Mouse (Mus musculus) cerebellum, postnatal 36 days (tissue): ENCODE data around the gene T.
"Not testable (repeated sequence)": the region's sequence is repeated elsewhere in the genome, so short reads cannot be mapped to it uniquely, and the experiment has no call there.

Source experiments
- DNase-seq, 2 experiments: peaks; one replicate each; pipeline ENCODE4 v3.0.0; 2021 to 2022; ENCODE audit warnings: mixed read lengths in 2 of 2

The T gene

DNA sequence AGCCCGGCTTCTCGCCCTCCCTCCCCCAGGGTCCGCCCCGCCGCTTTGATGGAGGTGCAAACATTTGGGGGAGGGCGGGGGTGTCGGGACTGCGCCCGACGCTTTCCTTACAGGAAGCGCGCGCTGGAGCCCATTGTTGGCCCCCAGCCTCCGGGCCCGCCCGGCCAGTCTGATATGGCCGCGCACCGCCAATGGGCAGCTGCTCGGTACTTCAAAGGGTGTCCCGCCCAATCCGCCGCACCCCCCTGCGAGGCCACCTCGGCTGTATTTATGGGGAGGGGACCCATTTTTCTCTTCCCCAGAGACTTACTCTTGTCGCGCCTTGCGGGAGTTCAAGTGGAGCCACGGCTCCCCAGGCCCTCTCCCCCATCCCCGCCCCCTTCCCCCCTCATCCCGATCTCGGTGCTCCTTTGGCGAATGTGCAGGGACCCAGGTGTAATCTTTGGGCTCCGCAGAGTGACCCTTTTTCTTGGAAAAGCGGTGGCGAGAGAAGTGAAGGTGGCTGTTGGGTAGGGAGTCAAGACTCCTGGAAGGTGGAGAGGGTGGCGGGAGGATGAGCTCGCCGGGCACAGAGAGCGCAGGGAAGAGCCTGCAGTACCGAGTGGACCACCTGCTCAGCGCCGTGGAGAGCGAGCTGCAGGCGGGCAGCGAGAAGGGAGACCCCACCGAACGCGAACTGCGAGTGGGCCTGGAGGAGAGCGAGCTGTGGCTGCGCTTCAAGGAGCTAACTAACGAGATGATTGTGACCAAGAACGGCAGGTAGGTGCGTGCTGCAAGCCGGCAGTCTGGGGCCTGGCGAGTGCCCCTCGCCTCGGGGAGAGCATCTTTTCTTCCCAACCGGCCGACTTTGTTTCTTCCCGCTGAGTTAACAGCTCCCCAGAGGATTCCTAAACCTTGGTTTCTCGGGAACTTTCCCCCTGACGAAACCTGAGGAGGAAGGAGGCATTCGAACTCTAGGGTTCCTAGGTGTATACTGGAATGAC is at the start of gene T:
TSS of gene T (plus strand) at position 446 of the 983 bp plus-strand sequence.
- no peak for DNase-seq

- DNase-seq: no peak
These were observed 48.8 kb upstream of the T start for GRCm38 (mm10) chr17:8385441-8385840.

GRCm38 (mm10) chr17:8388463-8388862 is 45.8 kb upstream of the T start:
- DNase-seq: peak; percentile 48 to 51

GRCm38 (mm10) chr17:8388990-8389789 is 45.0 kb upstream of the T start:
- no peak for DNase-seq

- no peak for DNase-seq
These were observed 44.5 kb upstream of the T start for GRCm38 (mm10) chr17:8389790-8390095.

- no peak for DNase-seq
These were observed 43.7 kb upstream of the T start for GRCm38 (mm10) chr17:8390487-8390886.

DNA sequence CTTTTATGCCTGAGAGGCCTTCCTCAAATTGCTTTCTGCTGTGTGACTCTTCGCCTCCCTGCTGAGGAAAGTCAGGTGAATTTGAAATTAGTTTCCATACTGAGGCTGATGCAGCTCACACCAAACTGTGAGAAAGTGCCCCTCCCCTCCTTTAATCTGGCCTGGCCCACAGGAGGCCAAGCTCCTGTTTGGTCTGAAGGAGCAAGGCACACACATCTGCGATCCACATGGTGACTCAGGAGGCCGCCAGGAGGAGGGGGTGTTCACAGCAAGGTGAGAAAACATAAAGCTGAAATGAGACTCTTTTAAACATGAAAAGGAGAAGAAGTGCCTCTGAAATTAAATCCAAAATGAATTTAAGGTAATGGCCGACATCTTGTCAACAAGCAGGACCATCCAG is 37.9 kb upstream of the T start:
- DNase-seq: no peak

GRCm38 (mm10) chr17:8397946-8398345 is 36.3 kb upstream of the T start:
- DNase-seq: no peak

- DNase-seq: not testable (repeated sequence)
These were observed 30.3 kb upstream of the T start for GRCm38 (mm10) chr17:8403932-8404331.

GRCm38 (mm10) chr17:8406285-8406684 is 27.9 kb upstream of the T start:
- no peak for DNase-seq

DNA sequence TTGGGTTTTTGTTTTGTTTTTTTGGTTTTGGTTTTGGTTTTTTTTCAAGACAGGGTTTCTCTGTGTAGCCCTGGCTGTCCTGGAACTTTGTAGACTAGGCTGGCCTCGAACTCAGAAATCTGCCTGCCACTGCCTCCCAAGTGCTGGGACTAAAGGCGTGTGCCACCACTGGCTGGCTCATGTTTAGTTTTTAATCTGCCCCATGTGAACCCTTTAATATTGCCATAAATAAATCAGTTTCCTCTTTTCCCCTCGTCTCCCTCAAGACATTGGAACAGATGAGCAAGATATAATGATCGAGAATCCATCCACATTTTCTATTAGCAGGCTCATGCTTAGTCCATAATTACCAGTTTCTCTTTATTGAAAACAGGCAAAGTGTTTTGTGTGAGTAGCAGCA is 26.2 kb upstream of the T start:
- not testable (repeated sequence) for DNase-seq

- no peak for DNase-seq
These were observed 25.5 kb upstream of the T start for GRCm38 (mm10) chr17:8408589-8409295.

DNA sequence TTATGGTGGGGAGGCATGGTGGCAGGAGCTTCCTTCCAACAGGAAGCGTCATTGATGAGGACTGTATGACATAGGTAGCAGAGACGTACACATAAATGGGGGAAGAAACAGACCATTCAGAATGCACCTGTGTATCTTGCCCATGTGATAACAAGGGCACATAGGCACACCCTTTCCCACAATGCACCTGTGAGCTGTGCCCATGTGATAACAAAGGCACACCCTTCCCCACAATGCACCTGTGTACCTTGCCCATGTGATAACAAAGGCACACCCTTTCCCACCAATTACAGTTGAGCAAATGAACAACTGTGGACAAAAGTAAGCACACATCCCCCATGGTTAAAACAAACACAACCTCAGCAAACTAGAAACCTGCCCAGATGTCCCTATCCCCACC is 23.9 kb upstream of the T start:
- no peak for DNase-seq

GRCm38 (mm10) chr17:8413656-8414055 is 20.6 kb upstream of the T start:
- no peak for DNase-seq

DNA sequence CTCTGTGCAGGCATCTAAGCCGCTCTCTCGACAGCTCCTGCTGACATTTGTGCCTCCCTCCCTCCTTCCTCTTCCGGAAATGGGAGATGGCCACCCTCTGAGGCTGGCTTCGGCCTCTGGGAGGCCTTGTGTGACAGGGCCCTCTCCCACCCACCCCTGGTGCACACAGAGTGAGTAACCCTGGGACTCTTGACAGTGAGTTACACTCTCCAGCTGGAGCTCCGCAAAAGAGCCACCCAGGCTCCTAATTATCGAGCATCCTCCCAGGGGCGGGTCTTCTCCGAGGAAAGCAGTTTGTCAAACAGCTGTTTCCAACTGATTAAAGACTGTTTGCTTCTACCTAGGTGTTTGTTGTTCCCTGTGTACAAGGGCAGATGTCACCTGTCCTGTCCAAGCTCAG is 18.7 kb upstream of the T start:
- DNase-seq: no peak

GRCm38 (mm10) chr17:8416865-8417264 is 17.4 kb upstream of the T start:
- DNase-seq: no peak

GRCm38 (mm10) chr17:8420739-8421138 is 13.5 kb upstream of the T start:
- DNase-seq: no peak

DNA sequence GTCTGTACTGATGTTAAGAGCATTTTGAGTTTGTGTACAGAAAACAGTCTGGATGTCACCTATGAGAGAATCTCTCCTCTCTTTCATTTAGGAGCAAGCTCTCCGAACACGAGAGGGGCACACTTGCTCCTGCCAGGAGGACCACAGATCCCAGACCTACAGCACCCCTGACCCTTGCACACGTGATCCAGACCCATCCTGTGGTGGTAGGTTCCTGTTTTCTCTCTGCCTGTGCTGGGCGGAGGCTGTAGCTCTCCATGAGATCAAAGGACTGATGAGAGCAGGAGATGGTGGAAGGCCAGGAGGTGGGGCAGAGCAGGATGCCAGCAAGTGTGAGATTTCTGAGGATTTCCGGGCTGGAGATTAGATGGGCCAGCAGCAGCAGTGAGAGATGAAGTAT is 12.7 kb upstream of the T start:
- DNase-seq: no peak

GRCm38 (mm10) chr17:8423283-8423682 is 10.9 kb upstream of the T start:
- peak in 1 of 2 experiments; percentile 10 for DNase-seq

- DNase-seq: no peak
These were observed 4.8 kb upstream of the T start for GRCm38 (mm10) chr17:8429436-8429835.

- DNase-seq: no peak
These were observed 4.3 kb upstream of the T start for GRCm38 (mm10) chr17:8429896-8430295.

DNA sequence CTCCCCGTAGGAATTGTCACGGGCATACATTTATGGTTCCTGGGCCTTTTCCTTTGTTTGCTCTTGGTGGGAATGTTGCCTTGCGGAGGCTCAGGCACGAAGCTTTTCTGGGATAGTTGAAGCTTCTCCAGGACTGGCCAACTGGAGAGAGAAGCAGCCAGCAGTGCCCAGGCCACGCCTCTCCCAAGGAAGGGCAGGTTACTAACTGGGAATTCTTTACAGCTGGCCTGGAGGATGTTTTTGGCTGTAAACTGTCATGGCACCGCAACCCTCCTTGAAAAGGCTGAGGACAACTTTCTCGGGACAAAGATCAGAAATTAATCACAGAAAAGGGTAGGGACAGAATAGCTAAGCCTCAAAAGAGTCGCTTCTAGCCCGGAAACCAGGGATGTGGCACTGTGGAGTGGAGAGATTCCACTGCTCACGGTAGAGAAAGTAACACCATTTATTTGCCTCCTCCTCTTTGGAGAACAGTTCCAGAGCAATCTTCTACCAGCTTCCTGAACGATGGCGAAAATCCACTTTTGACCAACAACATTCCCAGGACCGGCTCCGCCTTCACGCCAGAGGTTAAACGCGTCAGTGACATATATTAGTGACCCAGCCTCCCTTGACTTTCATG is 1.9 kb upstream of the T start:
- DNase-seq: no peak
